Mouse (Mus musculus) lung, postnatal 0 days (tissue): ENCODE measurements at regions not wholly inside any gene's neighbourhood (a gene's known extent, or its start where the extent isn't known, plus 50 kb on each side); places are given as distances from the start of the nearest gene placed in this dataset.
"Not testable (repeated sequence)": the region's sequence is repeated elsewhere in the genome, so short reads cannot be mapped to it uniquely, and the experiment has no call there.

Experiments
- ATAC-seq: fragments of 200-750 bp; cut with Nextera tagmentation; 2 replicates; pipeline ENCODE4 v1.8.0; 2017; ENCODE audit warnings: moderate library complexity
- DNase-seq: peaks from one replicate; pipeline ENCODE4 v3.0.0-alpha.2; 2016; ENCODE audit warnings: low spot score
- H3K27ac ChIP-seq: fragments of 300-500 bp; sonication (generic); 2 replicates; pipeline ENCODE4 v1.5.1; 2014; ENCODE audit warnings: antibody characterized with exemption, mild to moderate bottlenecking, low read length, mixed read lengths
- H3K27me3 ChIP-seq: fragments of 300-500 bp; sonication (generic); replicated peaks from 2 replicates; pipeline ENCODE4 v1.6.1; 2014; ENCODE audit warnings: low read length, mixed read lengths; ENCODE audit not compliant: insufficient read depth
- H3K36me3 ChIP-seq: fragments of 300-500 bp; sonication (generic); 2 replicates; pipeline ENCODE4 v1.6.1; 2014; ENCODE audit warnings: low read length, mixed read lengths; ENCODE audit not compliant: insufficient read depth
- H3K4me1 ChIP-seq: fragments of 300-500 bp; sonication (generic); 2 replicates; pipeline ENCODE4 v1.6.1; 2014; ENCODE audit warnings: antibody characterized with exemption, low read depth, low read length, mixed read lengths; ENCODE audit not compliant: insufficient read depth
- H3K4me2 ChIP-seq: fragments of 300-500 bp; sonication (generic); replicated peaks from 2 replicates; pipeline ENCODE4 v1.6.1; 2014; ENCODE audit warnings: low read depth, mild to moderate bottlenecking, low read length, moderate library complexity, mixed read lengths
- H3K4me3 ChIP-seq: fragments of 300-500 bp; sonication (generic); 2 replicates; pipeline ENCODE4 v1.5.1; 2014; ENCODE audit warnings: low read depth, low read length
- H3K9ac ChIP-seq: fragments of 300-500 bp; sonication (generic); replicated peaks from 2 replicates; pipeline ENCODE4 v1.6.1; 2014; ENCODE audit warnings: low read depth, mild to moderate bottlenecking
- H3K9me3 ChIP-seq: fragments of 300-500 bp; sonication (generic); 2 replicates; pipeline ENCODE4 v1.6.1; 2016; ENCODE audit warnings: low read length, mixed read lengths
- CTCF ChIP-seq: IDR thresholded peaks from 2 replicates; pipeline ENCODE4 v1.5.1; 2016; ENCODE audit warnings: antibody characterized with exemption, mild to moderate bottlenecking
- EP300 ChIP-seq: IDR thresholded peaks from 2 replicates; pipeline ENCODE4 v1.6.1; 2016; ENCODE audit warnings: antibody characterized with exemption, mild to moderate bottlenecking, control low read depth
- WGBS: fragments of 180-500 bp; shearing (Covaris S2); extraction: QIAGEN DNeasy Blood & Tissue Kit; methylation state at CpG from one replicate; pipeline ENCODE4 v1.1.7; 2014; 5-methylcytosine and 5-hydroxymethylcytosine counted together

DNA sequence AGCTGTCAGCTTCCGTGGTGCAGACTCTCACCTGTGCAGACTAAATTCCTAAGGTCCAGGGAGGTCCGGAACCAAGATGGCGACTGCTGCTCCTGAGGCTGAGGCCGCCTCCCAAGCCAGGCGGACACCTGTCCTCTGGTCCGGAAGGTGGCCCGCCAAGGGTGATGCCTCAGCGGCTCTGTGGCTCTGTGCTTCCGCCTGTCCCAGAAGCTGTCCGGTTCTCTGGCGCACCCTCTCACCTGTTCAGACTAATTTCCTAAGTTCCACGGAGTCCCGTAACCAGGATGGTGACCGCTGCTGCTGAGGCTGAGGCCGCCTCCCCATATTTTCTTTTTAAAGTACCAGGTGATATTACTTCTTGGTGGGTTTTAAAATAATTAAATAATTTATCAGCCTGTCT, 65.4 kb upstream of the B3galnt2 start:
- H3K27ac ChIP-seq, H3K9ac ChIP-seq, H3K36me3 ChIP-seq, H3K27me3 ChIP-seq, H3K4me3 ChIP-seq, H3K9me3 ChIP-seq, H3K4me1 ChIP-seq, DNase-seq, H3K4me2 ChIP-seq, ATAC-seq: not testable (repeated sequence)
- WGBS = 87% methylated on average over 15 of the region's 15 CpGs

DNA sequence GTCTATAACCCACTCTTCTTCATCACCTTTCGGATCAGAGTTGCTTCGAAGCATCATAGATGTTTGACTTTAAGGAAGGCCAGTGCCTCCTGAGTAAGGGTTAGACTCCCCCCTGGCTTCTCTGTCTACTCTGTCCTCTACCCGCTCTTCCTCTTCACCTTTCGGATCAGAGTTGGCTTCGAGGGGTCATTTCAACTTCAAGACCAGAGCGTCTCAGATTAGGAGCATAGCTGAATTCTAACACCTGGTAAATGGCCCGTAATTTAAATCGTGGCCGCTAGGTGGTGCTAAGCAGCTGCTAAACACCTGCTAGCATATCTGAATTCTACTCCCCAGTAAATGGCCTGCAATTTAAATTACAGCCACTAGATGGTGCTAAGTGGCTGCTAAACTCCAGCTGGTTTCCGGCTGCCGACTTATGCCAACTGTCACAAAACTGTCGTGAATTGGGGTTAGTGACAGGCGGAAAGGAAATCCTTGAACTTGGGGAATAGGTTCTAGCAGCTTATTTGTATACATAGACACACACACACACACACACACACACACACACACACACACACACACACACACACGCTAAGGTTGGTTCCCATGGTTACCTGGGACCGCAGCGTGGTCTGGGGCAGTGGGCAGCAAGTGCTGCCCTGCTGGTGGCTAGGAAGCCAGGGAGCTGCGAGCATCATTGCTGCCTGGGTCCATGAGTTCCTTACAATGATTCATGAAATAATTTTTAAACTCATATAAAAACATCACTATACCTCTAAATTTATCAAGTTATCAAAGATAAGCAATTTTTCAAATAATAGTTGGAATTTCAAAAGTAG, 64.8 kb upstream of the B3galnt2 start:
- no peaks in the 10 kb centered on the region for H3K27me3 ChIP-seq
- 18% methylated on average over 17 of the region's 17 CpGs for WGBS
- H3K9ac ChIP-seq = no peak overlapping the region
- TF ChIP-seq EP300 (0 out of 2 replicates have a peak, but pooled peaks have one; percentile 49), CTCF (peak; percentile 98)
- peak overlapping the region; percentile 52 for H3K4me2 ChIP-seq
- DNase-seq (peak; percentile 97), ATAC-seq (peak; percentile 89)
- H3K4me3 ChIP-seq = peak overlapping the region; percentile 38
- no peaks in the 10 kb centered on the region for H3K36me3 ChIP-seq
- H3K27ac ChIP-seq = no peak overlapping the region
- H3K9me3 ChIP-seq = no peaks in the 10 kb centered on the region
- H3K4me1 ChIP-seq = no peaks in the 10 kb centered on the region

DNA sequence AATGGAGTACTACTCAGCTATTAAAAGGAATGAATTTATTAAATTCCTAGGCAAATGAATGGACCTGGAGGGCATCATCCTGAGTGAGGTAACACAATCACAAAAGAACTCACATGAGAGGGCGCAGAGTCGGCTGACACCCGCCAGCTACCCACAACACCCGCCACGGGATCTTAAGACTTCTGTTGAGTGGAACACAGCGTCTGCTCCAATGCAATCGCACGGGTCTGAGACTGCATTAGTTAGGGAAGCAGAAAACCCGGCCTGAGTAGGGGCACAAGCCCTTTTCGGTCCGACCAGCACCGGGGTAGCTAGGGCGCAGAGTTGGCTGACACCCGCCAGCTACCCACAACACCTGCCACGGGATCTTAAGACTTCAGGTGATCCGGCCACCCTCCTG, 52.1 kb upstream of the B3galnt2 start:
- WGBS = 91% methylated on average over 16 of the region's 16 CpGs
- not testable (repeated sequence) for H3K4me3 ChIP-seq, H3K36me3 ChIP-seq, H3K9ac ChIP-seq, DNase-seq, H3K27ac ChIP-seq, H3K27me3 ChIP-seq, H3K4me2 ChIP-seq, ATAC-seq, H3K4me1 ChIP-seq, H3K9me3 ChIP-seq
